Mouse (Mus musculus) limb, embryonic 10.5 days (tissue): ENCODE data around the gene Tmem104. TPM values are rescaled to one million over a fixed set of nuclear protein-coding genes. Genes with fewer than 3 reads are reported as not detected.

Experiments
- DNase-seq: peaks from one replicate; pipeline ENCODE4 v3.0.0-alpha.2; 2017; ENCODE audit warnings: low spot score
- H3K27ac ChIP-seq: fragments of 300-500 bp; sonication (generic); 2 replicates; pipeline ENCODE4 v1.5.1; 2016; ENCODE audit warnings: mild to moderate bottlenecking
- H3K27me3 ChIP-seq: fragments of 300-500 bp; sonication (generic); 2 replicates; pipeline ENCODE4 v1.6.1; 2016; ENCODE audit warnings: low read depth, mild to moderate bottlenecking; ENCODE audit not compliant: poor library complexity, severe bottlenecking
- H3K36me3 ChIP-seq: fragments of 300-500 bp; sonication (generic); 2 replicates; pipeline ENCODE4 v1.6.1; 2016; ENCODE audit warnings: mild to moderate bottlenecking, moderate library complexity
- H3K4me1 ChIP-seq: fragments of 300-500 bp; sonication (generic); 2 replicates; pipeline ENCODE4 v1.6.1; 2016
- H3K4me3 ChIP-seq: fragments of 300-500 bp; sonication (generic); 2 replicates; pipeline ENCODE4 v1.5.1; 2016; ENCODE audit warnings: mild to moderate bottlenecking, moderate library complexity
- H3K9me3 ChIP-seq: fragments of 300-500 bp; sonication (generic); replicated peaks from 2 replicates; pipeline ENCODE4 v1.6.1; 2016; ENCODE audit warnings: mild to moderate bottlenecking
- WGBS: fragments of 180-500 bp; shearing (Covaris S2); methylation state at CpG from one replicate; pipeline ENCODE4 v1.1.7; 2016; 5-methylcytosine and 5-hydroxymethylcytosine counted together
- polyA plus RNA-seq: library from polyadenylated mRNA; unstranded; fragments of >200 nt; fragmentation: Nextera tagmentation; extraction: Ambion mirVana; gene quantifications from 2 replicates; pipeline ENCODE4 v1.2.1, GENCODE M21; 2016

Gene Tmem104
- 9.1 and 9.8 TPM in 2 replicates for polyA plus RNA-seq

DNA sequence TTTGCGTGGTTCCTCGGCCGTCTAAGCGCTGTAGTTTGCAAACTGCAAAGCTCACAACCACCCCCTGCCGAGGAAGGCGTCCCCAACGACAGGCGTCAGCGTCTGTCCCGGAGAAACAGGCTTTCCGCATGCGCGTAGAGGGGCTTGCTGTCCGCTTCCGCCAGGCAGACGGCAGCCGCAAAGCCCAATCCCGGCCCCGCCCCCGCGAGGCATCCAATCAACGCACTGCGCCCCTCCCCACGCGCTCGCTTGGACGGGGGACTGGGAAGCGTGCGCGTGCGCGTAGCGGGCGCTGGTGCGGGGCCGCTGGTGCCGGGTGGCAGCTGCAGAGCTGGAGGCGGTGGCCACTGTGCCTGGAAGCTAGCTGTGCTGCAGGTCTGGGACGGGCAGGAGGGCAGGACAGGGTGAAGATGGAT lies at the start of gene Tmem104:
Tmem104 (plus strand) TSS at position 264 of the 416 bp plus-strand sequence.
- Histone ChIP-seq H3K27me3 (no peaks in the 10 kb centered on the region), H3K4me1 (peaks cover 33% of the 10 kb centered on the region), H3K4me3 (peak within 1 kb of the TSS; percentile 62), H3K9me3 (no peaks in the 10 kb centered on the region), H3K27ac (peak within 1 kb of the TSS; percentile 76), H3K36me3 (peaks cover 12% of the 10 kb centered on the region)
- DNase-seq: peak; percentile 99
- WGBS: under 1% methylated on average over 39 of the region's 39 CpGs

DNA sequence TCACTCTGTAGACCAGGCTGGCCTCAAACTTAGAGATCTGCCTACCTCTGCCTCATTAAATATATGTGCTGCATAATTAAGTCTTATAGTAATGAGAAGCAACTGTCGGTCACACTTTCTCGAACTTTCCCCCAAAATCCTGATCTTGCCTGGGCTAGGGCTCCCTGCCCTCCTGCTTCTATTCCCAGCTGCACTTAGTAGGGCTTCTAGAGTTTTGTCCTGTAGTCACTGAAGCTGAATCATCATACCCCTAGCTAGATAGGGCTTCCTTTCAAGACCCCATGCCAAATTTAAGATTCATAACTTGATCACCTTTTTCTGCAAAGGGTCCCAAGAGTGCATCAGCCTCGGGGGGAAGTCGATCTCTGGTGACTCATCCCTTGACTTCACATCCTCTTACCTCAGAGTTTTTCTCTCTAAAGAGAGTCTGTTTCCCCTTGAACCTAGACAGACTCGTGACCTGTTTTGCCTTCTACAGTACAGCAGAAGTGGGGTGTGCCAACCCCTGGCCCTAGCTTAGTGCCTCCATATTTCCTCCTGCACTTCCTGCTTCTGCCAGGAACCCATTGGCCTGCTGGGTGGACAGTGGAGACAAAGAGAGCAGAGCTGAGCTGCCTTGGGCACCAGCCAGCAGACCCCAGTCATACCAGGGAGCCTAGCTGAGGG lies 48.6 kb upstream of the Tmem104 start:
- WGBS: 88% methylated on average over 5 of the region's 5 CpGs
- Histone ChIP-seq H3K4me1 (no peaks in the 10 kb centered on the region), H3K27me3 (no peaks in the 10 kb centered on the region), H3K4me3 (no peak overlapping the region), H3K27ac (no peak overlapping the region), H3K9me3 (no peaks in the 10 kb centered on the region), H3K36me3 (no peaks in the 10 kb centered on the region)
- DNase-seq: no peak

DNA sequence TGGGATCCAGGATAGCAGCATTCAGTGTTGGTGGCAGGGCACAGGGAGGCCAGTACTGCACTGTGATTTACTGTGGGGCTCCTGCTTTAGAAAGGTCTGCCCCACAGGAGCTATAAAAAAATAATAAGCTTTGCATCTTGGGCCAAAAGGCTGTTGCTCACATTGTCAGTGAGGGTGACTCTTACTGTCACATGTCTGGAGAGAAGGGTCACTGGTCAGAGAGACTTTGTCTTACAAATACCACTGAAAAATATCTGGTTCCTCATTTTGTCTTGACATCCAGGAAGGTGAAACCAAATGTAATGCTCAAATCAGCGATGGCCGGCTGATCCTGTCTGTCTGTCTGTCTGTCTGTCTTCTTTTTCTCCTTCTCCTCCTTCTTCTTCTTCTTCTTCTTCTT lies 45.3 kb upstream of the Tmem104 start:
- no peaks in the 10 kb centered on the region for H3K27me3 ChIP-seq
- no peak overlapping the region for H3K27ac ChIP-seq
- H3K9me3 ChIP-seq: no peaks in the 10 kb centered on the region
- no peak overlapping the region for H3K4me3 ChIP-seq
- no peak for DNase-seq
- H3K36me3 ChIP-seq: no peaks in the 10 kb centered on the region
- WGBS: 89% methylated on average over 2 of the region's 2 CpGs
- H3K4me1 ChIP-seq: 0 out of 2 replicates have a peak, but pooled peaks cover 1% of the 10 kb centered on the region

DNA sequence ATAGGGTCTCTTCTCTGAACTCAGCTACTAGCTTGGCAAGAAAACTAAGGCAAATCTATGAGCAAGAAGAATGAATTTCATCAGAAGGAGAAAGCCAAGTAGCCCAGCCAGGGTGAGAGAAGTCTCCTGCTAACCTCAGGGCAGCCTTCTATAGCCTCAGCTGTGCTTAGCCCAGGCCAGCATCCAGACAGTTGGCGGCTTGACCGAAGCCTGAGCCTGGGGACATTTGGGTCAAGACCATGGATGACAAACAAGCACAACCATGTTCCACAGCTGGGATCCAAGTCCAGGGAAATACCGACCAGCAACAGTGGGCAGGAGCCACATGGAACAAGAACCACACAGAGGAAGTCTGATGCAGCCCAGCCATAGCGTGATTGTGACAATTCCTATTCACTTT lies 39.5 kb upstream of the Tmem104 start:
- peaks cover 27% of the 10 kb centered on the region for H3K4me1 ChIP-seq
- 94% methylated on average over 4 of the region's 4 CpGs for WGBS

DNA sequence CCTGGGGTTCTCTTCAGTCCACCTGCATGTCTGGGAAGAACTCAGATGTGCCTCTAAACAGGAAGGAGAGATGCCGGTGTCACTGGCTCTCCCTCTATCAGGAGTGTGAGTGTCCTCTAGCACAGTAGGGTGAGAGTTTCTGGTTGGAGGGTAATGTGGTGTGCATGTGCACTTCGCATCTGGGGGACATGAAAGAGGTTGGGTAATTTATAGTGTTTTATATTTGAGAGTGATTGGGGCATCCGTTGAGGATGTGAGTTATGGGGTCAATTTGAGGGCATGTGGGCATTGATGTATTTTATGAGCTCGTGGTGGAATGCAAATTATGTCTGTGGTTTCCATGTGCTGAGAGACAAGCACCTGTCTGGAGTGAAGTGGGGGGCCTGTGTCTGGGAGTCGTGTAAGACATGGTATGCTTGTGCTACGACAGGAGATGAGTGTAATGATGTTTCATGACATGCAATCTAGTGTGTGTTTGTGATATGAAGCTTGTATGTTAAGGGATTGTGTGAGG lies 36.5 kb upstream of the Tmem104 start:
- no peak overlapping the region for H3K27ac ChIP-seq
- H3K4me3 ChIP-seq: no peak overlapping the region
- DNase-seq: no peak
- no peaks in the 10 kb centered on the region for H3K36me3 ChIP-seq
- H3K27me3 ChIP-seq: peaks cover 34% of the 10 kb centered on the region
- no peaks in the 10 kb centered on the region for H3K9me3 ChIP-seq
- peaks cover 56% of the 10 kb centered on the region for H3K4me1 ChIP-seq
- 56% methylated on average over 6 of the region's 6 CpGs for WGBS

More for the DNA sequence above, 39.5 kb upstream of the Tmem104 start:
- Histone ChIP-seq H3K4me3 (no peak overlapping the region), H3K9me3 (no peaks in the 10 kb centered on the region), H3K27me3 (peaks cover 4% of the 10 kb centered on the region), H3K36me3 (no peaks in the 10 kb centered on the region), H3K27ac (no peak overlapping the region)
- no peak for DNase-seq

DNA sequence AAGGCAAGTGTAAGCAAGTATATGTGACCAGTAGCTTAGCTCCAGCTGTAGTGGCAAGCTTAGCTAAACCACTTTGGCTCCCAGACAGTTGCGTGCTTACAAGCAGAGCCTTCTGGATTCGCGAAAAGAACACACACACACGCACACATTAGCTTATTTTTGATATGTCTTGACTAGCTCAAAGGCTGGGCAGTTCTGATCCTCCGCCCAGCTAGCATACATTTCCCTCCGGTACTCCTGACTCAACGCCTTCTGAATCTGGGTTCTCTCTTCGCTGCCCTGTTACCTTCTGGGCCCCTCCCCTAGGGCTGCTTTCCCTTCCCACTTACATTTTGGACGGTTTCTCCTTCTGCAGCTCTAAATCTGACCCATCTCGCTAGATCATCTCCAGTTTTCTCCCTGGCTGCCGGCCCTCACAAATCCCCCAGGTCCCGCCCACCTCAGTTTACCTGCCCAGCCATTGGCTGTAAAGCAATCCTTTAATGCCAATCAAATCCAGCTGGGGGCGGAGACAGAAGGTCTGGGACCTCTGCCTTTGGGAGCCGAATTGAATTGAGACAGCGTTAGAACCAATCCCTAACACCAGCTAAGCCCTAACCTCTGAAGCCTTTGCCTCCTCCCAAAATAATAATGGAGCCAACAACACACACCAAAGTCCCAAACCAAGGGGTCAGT lies 35.4 kb upstream of the Tmem104 start:
- H3K27ac ChIP-seq: peak overlapping the region; percentile 22; the same call in 1 of the 2 replicates

DNA sequence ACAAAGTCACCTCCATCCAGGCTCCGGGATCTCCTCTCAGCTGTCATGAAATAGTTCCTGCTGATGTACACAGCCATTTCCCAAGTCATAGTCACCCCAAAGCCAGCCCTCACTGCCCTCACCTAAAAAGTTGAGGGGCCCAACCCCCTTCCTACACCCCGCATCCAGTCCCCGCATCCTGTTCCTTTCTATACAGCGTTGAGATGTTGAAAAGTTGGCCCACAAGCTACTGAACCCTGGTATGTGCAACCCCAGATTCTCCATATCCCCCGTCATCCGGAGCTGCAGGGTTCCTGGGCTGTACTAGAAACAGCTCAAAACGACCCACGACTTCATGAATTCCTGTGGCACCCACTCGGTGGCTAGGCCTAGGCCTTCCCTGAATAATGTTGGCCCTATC lies 34.2 kb upstream of the Tmem104 start:
- H3K27me3 ChIP-seq: peaks cover 50% of the 10 kb centered on the region
- H3K36me3 ChIP-seq: no peaks in the 10 kb centered on the region
- H3K4me3 ChIP-seq: no peak overlapping the region
- 80% methylated on average over 9 of the region's 9 CpGs for WGBS
- peaks cover 63% of the 10 kb centered on the region for H3K4me1 ChIP-seq
- H3K9me3 ChIP-seq: no peaks in the 10 kb centered on the region
- H3K27ac ChIP-seq: no peak overlapping the region
- DNase-seq: no peak

More for the DNA sequence above, 35.4 kb upstream of the Tmem104 start:
- Histone ChIP-seq H3K36me3 (no peaks in the 10 kb centered on the region), H3K4me1 (peaks cover 58% of the 10 kb centered on the region), H3K9me3 (no peaks in the 10 kb centered on the region), H3K27me3 (peaks cover 45% of the 10 kb centered on the region), H3K4me3 (peak overlapping the region; percentile 52)
- 12% methylated on average over 15 of the region's 15 CpGs for WGBS
- DNase-seq: peak; percentile 89

DNA sequence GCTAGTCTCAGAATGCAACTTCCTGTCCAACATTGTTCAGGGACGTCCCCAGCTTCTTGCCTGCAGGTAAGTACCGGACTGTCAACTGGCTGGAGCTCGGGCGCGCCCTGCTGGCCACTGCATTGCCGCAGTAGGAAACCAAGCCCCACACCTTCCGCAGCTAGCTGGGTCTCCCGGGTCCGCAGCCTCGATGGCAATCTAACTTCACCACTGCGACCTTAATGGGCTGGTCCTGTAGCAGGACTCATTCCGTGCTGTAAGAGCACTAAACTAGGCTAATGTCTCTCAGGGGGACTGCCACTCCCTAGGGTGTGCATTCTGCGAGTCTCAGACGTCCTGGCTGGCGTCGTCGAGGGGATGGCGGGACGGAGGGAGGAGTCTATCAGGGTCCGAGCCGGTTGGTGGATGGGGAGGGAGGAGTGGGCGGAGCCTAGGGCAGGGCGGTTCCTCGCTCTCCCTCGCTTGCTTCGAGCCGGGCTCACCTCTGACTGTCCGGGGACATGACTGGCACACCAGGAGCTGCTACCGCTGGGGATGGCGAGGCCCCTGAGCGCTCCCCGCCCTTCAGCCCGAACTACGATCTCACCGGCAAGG lies 33.5 kb upstream of the Tmem104 start:
- Histone ChIP-seq H3K4me3 (peak overlapping the region; percentile 36), H3K27me3 (peaks cover 50% of the 10 kb centered on the region), H3K27ac (no peak overlapping the region), H3K36me3 (no peaks in the 10 kb centered on the region), H3K4me1 (peaks cover 68% of the 10 kb centered on the region), H3K9me3 (no peaks in the 10 kb centered on the region)
- peak; percentile 90 for DNase-seq
- WGBS: under 1% methylated on average over 35 of the region's 35 CpGs

DNA sequence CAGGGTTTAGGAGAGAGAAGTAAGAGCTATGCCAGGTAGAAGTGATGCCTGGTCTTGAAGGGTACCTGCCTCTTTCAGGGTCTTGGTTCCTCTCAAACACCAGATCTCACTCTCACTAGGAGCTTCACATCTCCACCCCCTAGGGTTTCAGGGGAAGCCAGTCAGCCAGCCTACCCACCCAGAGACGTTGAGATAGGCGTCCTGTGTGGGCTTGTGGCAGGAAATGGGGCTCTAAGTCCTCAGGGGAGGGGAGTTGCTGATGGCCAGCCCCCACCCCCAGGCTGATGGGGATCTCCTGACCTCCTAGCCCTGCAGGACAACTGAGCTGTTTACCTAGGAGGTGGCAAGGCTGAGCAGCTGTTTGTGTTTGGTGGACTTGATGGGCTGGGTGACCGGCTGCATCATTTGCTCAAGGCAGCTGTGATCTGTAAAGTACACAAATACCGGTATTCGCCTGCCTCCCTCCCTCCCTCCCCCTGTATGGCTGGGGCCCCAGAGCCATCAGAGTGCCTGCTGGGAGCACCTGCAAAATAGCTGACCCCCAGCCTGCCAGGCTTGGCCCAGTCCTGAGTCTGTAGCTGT lies 32.1 kb upstream of the Tmem104 start:
- WGBS: 2% methylated on average over 5 of the region's 5 CpGs
- Histone ChIP-seq H3K27me3 (peaks cover 50% of the 10 kb centered on the region), H3K36me3 (no peaks in the 10 kb centered on the region), H3K4me3 (peak overlapping the region; percentile 2; the same call in 1 of the 2 replicates), H3K27ac (no peak overlapping the region), H3K4me1 (peaks cover 75% of the 10 kb centered on the region), H3K9me3 (no peaks in the 10 kb centered on the region)
- DNase-seq: no peak

DNA sequence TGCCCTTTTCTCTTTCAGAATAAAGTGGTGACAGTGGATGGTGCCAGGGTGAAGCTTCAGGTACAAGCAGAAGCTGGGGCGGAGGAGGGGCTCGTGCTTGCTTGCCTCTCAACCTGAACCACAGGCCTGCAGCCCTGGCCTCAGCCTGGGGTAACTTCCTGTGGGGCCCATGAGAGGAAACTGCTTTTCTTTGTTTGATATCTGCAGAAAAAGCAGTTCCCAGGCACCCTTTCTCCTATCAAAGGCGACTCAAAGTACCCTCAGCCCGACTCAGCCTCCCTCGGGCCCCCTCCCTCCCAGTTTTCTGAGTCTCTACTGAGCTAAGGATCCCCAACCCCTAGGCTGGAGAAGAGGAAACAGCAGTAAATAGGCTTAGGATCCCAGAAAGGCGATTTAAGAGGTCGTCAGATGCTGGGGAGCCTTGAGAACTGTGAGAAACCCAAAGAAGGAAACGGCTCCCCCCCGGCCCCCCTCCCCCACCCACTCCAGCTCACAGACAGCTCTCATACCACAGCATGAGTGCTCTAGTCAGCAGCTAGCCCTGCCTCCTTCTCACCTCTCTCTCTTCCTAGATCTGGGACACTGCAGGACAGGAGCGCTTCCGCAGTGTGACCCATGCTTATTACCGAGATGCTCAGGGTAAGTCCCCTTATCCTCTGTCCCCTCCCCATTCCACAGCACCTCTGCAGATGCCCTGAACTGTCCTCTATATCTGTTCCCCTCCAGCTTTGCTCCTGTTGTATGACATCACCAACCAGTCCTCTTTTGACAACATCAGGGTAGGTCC lies 29.2 kb upstream of the Tmem104 start:
- Histone ChIP-seq H3K9me3 (no peaks in the 10 kb centered on the region), H3K4me1 (peaks cover 69% of the 10 kb centered on the region), H3K36me3 (no peaks in the 10 kb centered on the region), H3K27me3 (peaks cover 61% of the 10 kb centered on the region), H3K27ac (peak overlapping the region; percentile 82), H3K4me3 (no peak overlapping the region)
- 29% methylated on average over 12 of the region's 12 CpGs for WGBS
- DNase-seq: no peak

DNA sequence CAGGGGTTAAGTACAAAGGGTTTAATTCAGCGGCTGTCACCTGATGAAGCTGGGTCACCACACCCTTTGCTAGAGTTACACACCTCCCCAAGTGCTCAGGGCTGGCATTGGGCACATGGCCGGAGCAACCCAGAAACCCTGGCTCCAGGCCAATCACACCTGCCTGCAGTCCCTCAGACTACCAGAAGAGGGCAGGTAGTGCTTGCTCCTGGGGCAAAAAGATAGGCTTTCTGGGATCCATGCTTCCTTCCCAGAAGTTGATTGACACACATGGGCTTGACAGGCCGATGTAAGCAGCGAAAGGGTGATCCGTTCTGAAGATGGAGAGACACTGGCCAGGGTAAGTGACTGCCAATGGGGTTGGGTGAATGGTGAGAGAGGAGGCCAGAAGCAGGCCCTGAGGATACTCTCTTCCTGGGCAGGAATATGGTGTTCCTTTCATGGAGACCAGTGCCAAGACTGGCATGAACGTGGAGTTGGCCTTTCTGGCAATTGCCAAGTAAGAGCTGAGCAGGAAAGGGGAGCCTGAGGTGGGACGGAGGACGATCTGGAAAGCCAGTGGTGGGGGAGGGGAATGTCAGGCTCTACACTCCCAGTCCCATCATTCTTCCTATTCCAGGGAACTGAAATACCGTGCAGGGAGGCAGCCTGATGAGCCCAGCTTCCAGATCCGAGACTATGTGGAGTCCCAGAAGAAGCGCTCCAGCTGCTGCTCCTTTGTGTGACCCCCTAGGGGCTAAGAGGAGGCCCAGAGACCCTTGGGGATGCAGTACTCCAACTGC lies 27.1 kb upstream of the Tmem104 start:
- peaks cover 69% of the 10 kb centered on the region for H3K4me1 ChIP-seq
- peak; percentile 67 for DNase-seq
- no peak overlapping the region for H3K27ac ChIP-seq
- H3K9me3 ChIP-seq: no peaks in the 10 kb centered on the region
- no peaks in the 10 kb centered on the region for H3K36me3 ChIP-seq
- WGBS: 50% methylated on average over 11 of the region's 11 CpGs
- no peak overlapping the region for H3K4me3 ChIP-seq
- H3K27me3 ChIP-seq: peaks cover 60% of the 10 kb centered on the region
